Mouse (Mus musculus): ENCODE data around the gene Ankzf1. TPM values are rescaled to one million over a fixed set of nuclear protein-coding genes. Genes with fewer than 3 reads are reported as not detected.
"Not testable (repeated sequence)": the region's sequence is repeated elsewhere in the genome, so short reads cannot be mapped to it uniquely, and the experiment has no call there.

The Ankzf1 gene
- polyA plus RNA-seq, 1 experiment from 2014 or later, result 23.0 TPM

- no peak overlapping the region for H3K27ac ChIP-seq (ENCODE audit: low read depth)
- H3K9me3 ChIP-seq (ENCODE audit: control insufficient read depth, low read length), result no peaks in the 10 kb centered on the region
- H3K4me2 ChIP-seq (ENCODE audit: low read length), result no peak overlapping the region
- H3K36me3 ChIP-seq (ENCODE audit: control insufficient read depth, insufficient read depth, low read length), result no peaks in the 10 kb centered on the region
- DNase-seq (ENCODE audit: low spot score) (no peak), ATAC-seq (replicated peaks; ENCODE audit: low FRiP score, low TSS enrichment, low read depth) (no peak)
- H3K4me3 ChIP-seq (ENCODE audit: low read depth, low read length), result no peak overlapping the region
- H3K4me1 ChIP-seq (replicated peaks; ENCODE audit: control insufficient read depth, insufficient read depth, low read length), result no peaks in the 10 kb centered on the region
- 79% methylated on average over 3 of the region's 3 CpGs for WGBS
- no peak overlapping the region for H3K9ac ChIP-seq (ENCODE audit: low read length)
- peaks cover 10% of the 10 kb centered on the region for H3K27me3 ChIP-seq (replicated peaks; ENCODE audit: control insufficient read depth, insufficient read depth, low read length)
Measured at GRCm38 (mm10) chr1:75225473-75225872, 33.5 kb downstream of the Ankzf1 start.

GRCm38 (mm10) chr1:75226138-75226537, 34.2 kb downstream of the Ankzf1 start:
- WGBS, result 58% methylated on average over 2 of the region's 2 CpGs
- H3K27me3 ChIP-seq (replicated peaks; ENCODE audit: control insufficient read depth, insufficient read depth, low read length), result peaks cover 4% of the 10 kb centered on the region
- no peaks in the 10 kb centered on the region for H3K4me1 ChIP-seq (replicated peaks; ENCODE audit: control insufficient read depth, insufficient read depth, low read length)
- H3K9me3 ChIP-seq (ENCODE audit: control insufficient read depth, low read length), result no peaks in the 10 kb centered on the region
- H3K4me3 ChIP-seq (ENCODE audit: low read depth, low read length), result no peak overlapping the region
- H3K9ac ChIP-seq (ENCODE audit: low read length), result no peak overlapping the region
- ATAC-seq (replicated peaks; ENCODE audit: low FRiP score, low TSS enrichment, low read depth), result no peak
- no peak for DNase-seq (ENCODE audit: low spot score)
- H3K27ac ChIP-seq (ENCODE audit: low read depth), result no peak overlapping the region
- no peak overlapping the region for H3K4me2 ChIP-seq (ENCODE audit: low read length)
- H3K36me3 ChIP-seq (ENCODE audit: control insufficient read depth, insufficient read depth, low read length), result no peaks in the 10 kb centered on the region

- Histone ChIP-seq H3K4me2 (ENCODE audit: low read length) (no peak overlapping the region), H3K9ac (ENCODE audit: low read length) (no peak overlapping the region), H3K36me3 (ENCODE audit: control insufficient read depth, insufficient read depth, low read length) (no peaks in the 10 kb centered on the region), H3K27ac (ENCODE audit: low read depth) (no peak overlapping the region), H3K4me3 (ENCODE audit: low read depth, low read length) (no peak overlapping the region), H3K4me1 (replicated peaks; ENCODE audit: control insufficient read depth, insufficient read depth, low read length) (no peaks in the 10 kb centered on the region), H3K9me3 (ENCODE audit: control insufficient read depth, low read length) (no peaks in the 10 kb centered on the region), H3K27me3 (replicated peaks; ENCODE audit: control insufficient read depth, insufficient read depth, low read length) (no peaks in the 10 kb centered on the region)
- 80% methylated on average over 1 of the region's 1 CpGs for WGBS
- ATAC-seq (replicated peaks; ENCODE audit: low FRiP score, low TSS enrichment, low read depth) (no peak), DNase-seq (ENCODE audit: low spot score) (no peak)
Measured at GRCm38 (mm10) chr1:75227653-75228052, 35.7 kb downstream of the Ankzf1 start.

GRCm38 (mm10) chr1:75229158-75229557, 37.2 kb downstream of the Ankzf1 start:
- Histone ChIP-seq H3K9me3 (ENCODE audit: control insufficient read depth, low read length) (no peaks in the 10 kb centered on the region), H3K4me3 (ENCODE audit: low read depth, low read length) (no peak overlapping the region), H3K4me1 (replicated peaks; ENCODE audit: control insufficient read depth, insufficient read depth, low read length) (no peaks in the 10 kb centered on the region), H3K27me3 (replicated peaks; ENCODE audit: control insufficient read depth, insufficient read depth, low read length) (no peaks in the 10 kb centered on the region), H3K4me2 (ENCODE audit: low read length) (no peak overlapping the region), H3K27ac (ENCODE audit: low read depth) (no peak overlapping the region), H3K9ac (ENCODE audit: low read length) (no peak overlapping the region), H3K36me3 (ENCODE audit: control insufficient read depth, insufficient read depth, low read length) (no peaks in the 10 kb centered on the region)
- DNase-seq (ENCODE audit: low spot score) (no peak), ATAC-seq (replicated peaks; ENCODE audit: low FRiP score, low TSS enrichment, low read depth) (no peak)
- 67% methylated on average over 4 of the region's 4 CpGs for WGBS

- Histone ChIP-seq H3K4me1 (replicated peaks; ENCODE audit: control insufficient read depth, insufficient read depth, low read length) (no peaks in the 10 kb centered on the region), H3K4me2 (ENCODE audit: low read length) (no peak overlapping the region), H3K9ac (ENCODE audit: low read length) (no peak overlapping the region), H3K9me3 (ENCODE audit: control insufficient read depth, low read length) (no peaks in the 10 kb centered on the region), H3K27me3 (replicated peaks; ENCODE audit: control insufficient read depth, insufficient read depth, low read length) (no peaks in the 10 kb centered on the region), H3K4me3 (ENCODE audit: low read depth, low read length) (no peak overlapping the region), H3K27ac (ENCODE audit: low read depth) (no peak overlapping the region), H3K36me3 (ENCODE audit: control insufficient read depth, insufficient read depth, low read length) (no peaks in the 10 kb centered on the region)
- ATAC-seq (replicated peaks; ENCODE audit: low FRiP score, low TSS enrichment, low read depth), result no peak
- DNase-seq (ENCODE audit: low spot score), result no peak
- 72% methylated on average over 7 of the region's 7 CpGs for WGBS
Measured at GRCm38 (mm10) chr1:75230335-75230994, 38.5 kb downstream of the Ankzf1 start.

- H3K27me3 ChIP-seq (replicated peaks; ENCODE audit: control insufficient read depth, insufficient read depth, low read length), result no peaks in the 10 kb centered on the region
- no peak overlapping the region for H3K4me3 ChIP-seq (ENCODE audit: low read depth, low read length)
- no peak overlapping the region for H3K9ac ChIP-seq (ENCODE audit: low read length)
- ATAC-seq (replicated peaks; ENCODE audit: low FRiP score, low TSS enrichment, low read depth) (no peak), DNase-seq (ENCODE audit: low spot score) (no peak)
- no peak overlapping the region for H3K4me2 ChIP-seq (ENCODE audit: low read length)
- H3K36me3 ChIP-seq (ENCODE audit: control insufficient read depth, insufficient read depth, low read length), result no peaks in the 10 kb centered on the region
- no peaks in the 10 kb centered on the region for H3K9me3 ChIP-seq (ENCODE audit: control insufficient read depth, low read length)
- 76% methylated on average over 4 of the region's 4 CpGs for WGBS
- no peak overlapping the region for H3K27ac ChIP-seq (ENCODE audit: low read depth)
- H3K4me1 ChIP-seq (replicated peaks; ENCODE audit: control insufficient read depth, insufficient read depth, low read length), result no peaks in the 10 kb centered on the region; the same call in 1 of the 2 replicates
Measured at GRCm38 (mm10) chr1:75231224-75231623, 39.3 kb downstream of the Ankzf1 start.

GRCm38 (mm10) chr1:75231664-75232152, 39.8 kb downstream of the Ankzf1 start, which contains the start of gene A630095N17Rik:
A630095N17Rik (minus strand) TSS chr1:75232102.
- 66% methylated on average over 5 of the region's 5 CpGs for WGBS
- DNase-seq (ENCODE audit: low spot score) (no peak), ATAC-seq (replicated peaks; ENCODE audit: low FRiP score, low TSS enrichment, low read depth) (no peak)
- no peaks in the 10 kb centered on the region for H3K36me3 ChIP-seq (ENCODE audit: control insufficient read depth, insufficient read depth, low read length)
- H3K4me2 ChIP-seq (ENCODE audit: low read length), result no peak within 1 kb of the TSS
- H3K27ac ChIP-seq (ENCODE audit: low read depth), result no peak within 1 kb of the TSS
- H3K9me3 ChIP-seq (ENCODE audit: control insufficient read depth, low read length), result no peaks in the 10 kb centered on the region
- no peak within 1 kb of the TSS for H3K9ac ChIP-seq (ENCODE audit: low read length)
- no peaks in the 10 kb centered on the region; the same call in 1 of the 2 replicates for H3K4me1 ChIP-seq (replicated peaks; ENCODE audit: control insufficient read depth, insufficient read depth, low read length)
- no peak within 1 kb of the TSS for H3K4me3 ChIP-seq (ENCODE audit: low read depth, low read length)
- H3K27me3 ChIP-seq (replicated peaks; ENCODE audit: control insufficient read depth, insufficient read depth, low read length), result no peaks in the 10 kb centered on the region

- H3K36me3 ChIP-seq (ENCODE audit: control insufficient read depth, insufficient read depth, low read length); H3K9ac ChIP-seq (ENCODE audit: low read length); H3K4me2 ChIP-seq (ENCODE audit: low read length); DNase-seq (ENCODE audit: low spot score); H3K4me1 ChIP-seq (replicated peaks; ENCODE audit: control insufficient read depth, insufficient read depth, low read length); ATAC-seq (replicated peaks; ENCODE audit: low FRiP score, low TSS enrichment, low read depth); H3K27me3 ChIP-seq (replicated peaks; ENCODE audit: control insufficient read depth, insufficient read depth, low read length); H3K9me3 ChIP-seq (ENCODE audit: control insufficient read depth, low read length); H3K4me3 ChIP-seq (ENCODE audit: low read depth, low read length); H3K27ac ChIP-seq (ENCODE audit: low read depth): not testable (repeated sequence)
- 73% methylated on average over 4 of the region's 4 CpGs for WGBS
Measured at GRCm38 (mm10) chr1:75232489-75232888, 40.5 kb downstream of the Ankzf1 start.

GRCm38 (mm10) chr1:75234606-75235005, 42.7 kb downstream of the Ankzf1 start:
- no peak for ATAC-seq (replicated peaks; ENCODE audit: low FRiP score, low TSS enrichment, low read depth)
- 3% methylated on average over 8 of the region's 8 CpGs for WGBS
- H3K9me3 ChIP-seq (ENCODE audit: control insufficient read depth, low read length), result no peaks in the 10 kb centered on the region
- H3K36me3 ChIP-seq (ENCODE audit: control insufficient read depth, insufficient read depth, low read length), result no peaks in the 10 kb centered on the region
- DNase-seq (ENCODE audit: low spot score), result no peak
- no peak overlapping the region for H3K27ac ChIP-seq (ENCODE audit: low read depth)
- H3K27me3 ChIP-seq (replicated peaks; ENCODE audit: control insufficient read depth, insufficient read depth, low read length), result no peaks in the 10 kb centered on the region
- peaks cover 6% of the 10 kb centered on the region; the same call in 1 of the 2 replicates for H3K4me1 ChIP-seq (replicated peaks; ENCODE audit: control insufficient read depth, insufficient read depth, low read length)
- H3K4me3 ChIP-seq (ENCODE audit: low read depth, low read length), result no peak overlapping the region
- no peak overlapping the region for H3K4me2 ChIP-seq (ENCODE audit: low read length)
- H3K9ac ChIP-seq (ENCODE audit: low read length), result no peak overlapping the region

Data from intestine, embryonic 14.5 days (tissue).